Mouse (Mus musculus): ENCODE results near the gene Trim27. TPM values are rescaled to one million over a fixed set of nuclear protein-coding genes. Genes with fewer than 3 reads are reported as not detected.

The Trim27 gene
- total and polyA plus RNA-seq, 3 experiments: 134 to 198 (median 146) TPM

DNA sequence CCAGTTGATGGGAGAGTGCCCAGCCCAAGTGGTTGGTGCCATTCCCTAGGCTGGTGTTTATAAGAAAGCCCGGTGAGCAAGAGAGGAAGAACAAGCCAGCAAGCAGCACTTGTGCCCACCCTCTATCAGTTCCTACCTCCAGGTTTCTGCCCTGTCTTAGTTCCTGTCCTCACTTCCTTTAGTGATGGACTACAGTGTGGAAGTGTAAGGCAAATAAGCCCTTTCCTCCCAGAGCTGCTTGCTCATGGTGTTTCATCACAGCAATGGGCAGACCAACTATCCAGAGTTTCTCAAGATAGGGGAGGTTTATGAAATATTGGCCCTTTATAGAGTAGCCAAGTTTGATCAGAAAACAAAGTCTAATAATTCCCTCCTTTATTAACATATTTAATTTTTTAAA, 37.5 kb downstream of the Trim27 start:
- in situ Hi-C loops (cut with MboI; ENCODE audit: low pct_ligation_motif_present, low pct_unique_long_range_greater_than_20kb, low sequenced_read_pairs) (no loop called here), dilution Hi-C loops (cut with MboI; ENCODE audit: extremely low pct_ligation_motif_present, extremely low pct_unique_long_range_greater_than_20kb, low sequenced_read_pairs) (no loop called here)
- no peak overlapping the region; the same call in 1 of the 2 replicates for H3K4me2 ChIP-seq (ENCODE audit: insufficient read depth, low read depth, poor library complexity, severe bottlenecking)
- peaks cover 0 to 15% of the 10 kb centered on the region in 2 experiments; a peak in 2 of 4 replicates for H3K4me1 ChIP-seq (ENCODE audit: control insufficient read depth in 1 of 2, insufficient read depth in 2 of 2)
- H3K4me3 ChIP-seq (replicated peaks in 1 of 3; ENCODE audit: low read depth in 2 of 3, low read length in 2 of 3, poor library complexity in 1 of 3): no peak overlapping the region
- DNase-seq (ENCODE audit: extremely low read depth): no peak
- H3K9me3 ChIP-seq (replicated peaks; ENCODE audit: low read length): peaks cover 7% of the 10 kb centered on the region
- no peaks in the 10 kb centered on the region for H3K79me2 ChIP-seq (replicated peaks; ENCODE audit: control insufficient read depth, extremely low read depth, insufficient read depth, poor library complexity, severe bottlenecking)
- TF ChIP-seq MAX (IDR thresholded peaks at IDR 0.05; ENCODE audit: low read length) (no peak), POLR2A (IDR thresholded peaks at IDR 0.05; ENCODE audit: low read depth, low read length) (no peak), TCF12 (IDR thresholded peaks at IDR 0.05; ENCODE audit: low read depth, low read length) (no peak), POLR2AphosphoS2 (IDR thresholded peaks at IDR 0.05; ENCODE audit: low read depth, low read length) (no peak), JUND (conservative IDR thresholded peaks at IDR 0.05; ENCODE audit: low read depth, low read length) (no peak), ZNF384 (IDR thresholded peaks at IDR 0.05; ENCODE audit: low read depth, low read length) (no peak), MYC (IDR thresholded peaks at IDR 0.05; ENCODE audit: low read depth, low read length) (no peak), CTCF (conservative IDR thresholded peaks at IDR 0.05 in 1 of 2, IDR thresholded peaks at IDR 0.05 in 1 of 2; ENCODE audit: low read depth in 2 of 2, low read length in 2 of 2) (no peak), MAFK (IDR thresholded peaks at IDR 0.05; ENCODE audit: insufficient replicate concordance, low read length) (no peak), E2F4 (IDR thresholded peaks at IDR 0.05; ENCODE audit: insufficient replicate concordance, low read depth, low read length) (no peak), CHD1 (IDR thresholded peaks at IDR 0.05; ENCODE audit: low read depth, low read length) (no peak), USF1 (IDR thresholded peaks at IDR 0.05; ENCODE audit: low read depth, low read length) (no peak), UBTF (IDR thresholded peaks at IDR 0.05; ENCODE audit: low read depth, low read length) (no peak), NELFE (IDR thresholded peaks at IDR 0.05; ENCODE audit: low read depth, low read length) (no peak)
- peaks cover 40% of the 10 kb centered on the region for H3K27me3 ChIP-seq (replicated peaks)
- no peak overlapping the region for H3K27ac ChIP-seq (ENCODE audit: insufficient read depth, low read depth)
- H3K36me3 ChIP-seq (replicated peaks in 1 of 2; ENCODE audit: control insufficient read depth in 1 of 2, insufficient read depth in 1 of 2, low read length in 1 of 2): no peaks in the 10 kb centered on the region
- H3K9ac ChIP-seq (ENCODE audit: insufficient read depth, low read depth): no peak overlapping the region

DNA sequence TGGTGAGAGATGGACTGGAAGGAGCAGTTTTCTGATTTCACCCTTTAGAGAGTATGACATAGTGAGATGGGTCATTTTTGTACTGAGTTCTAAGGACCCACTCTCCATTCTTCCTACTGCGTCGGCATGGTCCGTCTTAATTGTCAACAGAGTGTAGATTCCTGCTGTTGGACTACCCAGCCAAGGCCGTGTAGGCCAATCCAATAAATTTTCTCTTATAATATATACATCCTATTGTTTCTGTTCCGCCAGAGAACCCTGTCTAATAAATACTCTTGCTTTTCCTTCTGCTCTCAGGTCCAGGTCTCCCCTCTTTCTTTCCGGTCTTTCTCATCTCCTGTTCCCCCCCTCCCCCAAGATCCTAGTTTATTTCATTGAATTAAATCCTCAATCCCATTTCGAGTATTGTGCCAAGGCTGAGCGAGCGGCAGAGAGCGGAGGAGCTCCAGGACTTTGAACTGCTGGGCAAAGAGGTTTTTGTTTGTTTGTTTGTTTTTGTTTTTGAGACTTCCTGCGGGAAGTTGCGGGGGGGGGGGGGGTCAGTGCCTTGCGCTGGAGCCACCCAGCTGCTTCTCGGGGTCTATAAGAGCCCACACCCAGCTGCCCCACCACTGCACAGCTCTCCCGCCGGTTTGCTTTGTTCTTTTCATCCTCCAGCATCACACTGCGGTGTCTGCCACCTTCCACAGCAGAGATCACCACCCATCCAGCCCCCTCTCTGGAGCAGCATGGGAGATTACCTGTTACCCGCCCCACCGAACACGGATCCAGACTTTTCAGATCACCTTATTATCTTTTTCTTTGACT, 42.6 kb downstream of the Trim27 start:
- TF ChIP-seq TBP (conservative IDR thresholded peaks at IDR 0.05; ENCODE audit: low read depth, low read length): no peak
- no peak for TF ChIP-seq CHD2 (IDR thresholded peaks at IDR 0.05; ENCODE audit: low read length)
- TF ChIP-seq MAZ (IDR thresholded peaks at IDR 0.05; ENCODE audit: low read depth, low read length): peak; percentile 48; the same call in 1 of the 2 replicates
- TF ChIP-seq MYC (IDR thresholded peaks at IDR 0.05; ENCODE audit: low read depth, low read length): no peak
- TF ChIP-seq BHLHE40 (IDR thresholded peaks at IDR 0.05; ENCODE audit: low read depth, low read length): no peak
- no peak for TF ChIP-seq SIN3A (IDR thresholded peaks at IDR 0.05; ENCODE audit: low read length)
- TF ChIP-seq KAT2A (IDR thresholded peaks at IDR 0.05; ENCODE audit: insufficient replicate concordance, low read length): no peak
- TF ChIP-seq USF1 (IDR thresholded peaks at IDR 0.05; ENCODE audit: low read depth, low read length): no peak
- no peak for DNase-seq (ENCODE audit: extremely low read depth)
- in situ Hi-C loops (cut with MboI; ENCODE audit: low pct_ligation_motif_present, low pct_unique_long_range_greater_than_20kb, low sequenced_read_pairs): loop anchor here (5.0 kb wide), 1 partner anchor 45 kb away; the partner anchor contains the start of gene Trim27

More for the DNA sequence above, 42.6 kb downstream of the Trim27 start:
- peak overlapping the region; percentile 62 to 67 (median 63) for H3K4me3 ChIP-seq (replicated peaks in 1 of 3; ENCODE audit: low read depth in 2 of 3, low read length in 2 of 3, poor library complexity in 1 of 3)
- H3K9ac ChIP-seq (ENCODE audit: insufficient read depth, low read depth): peak overlapping the region; percentile 36; the same call in 1 of the 2 replicates
- peak overlapping the region; percentile 98 for H3K4me2 ChIP-seq (ENCODE audit: insufficient read depth, low read depth, poor library complexity, severe bottlenecking)
- H3K4me1 ChIP-seq (ENCODE audit: control insufficient read depth in 1 of 2, insufficient read depth in 2 of 2): peaks cover 6 to 20% of the 10 kb centered on the region in 2 experiments
- dilution Hi-C loops (cut with MboI; ENCODE audit: extremely low pct_ligation_motif_present, extremely low pct_unique_long_range_greater_than_20kb, low sequenced_read_pairs): no loop called here
- peaks cover 37% of the 10 kb centered on the region for H3K27me3 ChIP-seq (replicated peaks)
- H3K27ac ChIP-seq (ENCODE audit: insufficient read depth, low read depth): no peak overlapping the region
- no peaks in the 10 kb centered on the region for H3K9me3 ChIP-seq (replicated peaks; ENCODE audit: low read length)
- H3K79me2 ChIP-seq (replicated peaks; ENCODE audit: control insufficient read depth, extremely low read depth, insufficient read depth, poor library complexity, severe bottlenecking): no peaks in the 10 kb centered on the region
- H3K36me3 ChIP-seq (replicated peaks in 1 of 2; ENCODE audit: control insufficient read depth in 1 of 2, insufficient read depth in 1 of 2, low read length in 1 of 2): no peaks in the 10 kb centered on the region

All from CH12.LX (cell line).